Mouse (Mus musculus) mouse embryonic stem cell (cell line): ENCODE data around the gene Cygb.

Experiments
- in situ Hi-C, 2 experiments: fragments of 300-500 bp; cut with MboI; formaldehyde crosslinking; loops; 1 replicate in 1 of 2; 3 replicates in 1 of 2; pipeline ENCODE4 v1.14.3; 2019 to 2020; ENCODE audit warnings: low sequenced_read_pairs in 2 of 2, low pct_unique_long_range_greater_than_20kb in 1 of 2, mixed read lengths in 1 of 2; ENCODE audit not compliant: unreplicated experiment in 1 of 2

The Cygb gene

GRCm38 (mm10) chr11:116661291-116661947 lies 7.3 kb upstream of the Cygb start:
- in situ Hi-C loops: loop anchor here in 1 of 2 experiments (25.0 kb wide), 1 partner anchor 376 kb away; no protein-coding TSS in a partner anchor

GRCm38 (mm10) chr11:116660181-116660580 lies 6.1 kb upstream of the Cygb start:
- in situ Hi-C loops: loop anchor here in 1 of 2 experiments (25.0 kb wide), 1 partner anchor 377 kb away; no protein-coding TSS in a partner anchor

GRCm38 (mm10) chr11:116659027-116659621 lies 5.0 kb upstream of the Cygb start:
- in situ Hi-C loops: loop anchor here in 1 of 2 experiments (25.0 kb wide), 1 partner anchor 378 kb away; no protein-coding TSS in a partner anchor

- in situ Hi-C loops: loop anchor here in 1 of 2 experiments (25.0 kb wide), 1 partner anchor 379 kb away; no protein-coding TSS in a partner anchor
Measured at GRCm38 (mm10) chr11:116658238-116658637, 4.1 kb upstream of the Cygb start.

- in situ Hi-C loops: loop anchor here in 1 of 2 experiments (25.0 kb wide), 1 partner anchor 380 kb away; no protein-coding TSS in a partner anchor
Measured at GRCm38 (mm10) chr11:116657311-116658223, 3.5 kb upstream of the Cygb start.

- in situ Hi-C loops: loop anchor here in 1 of 2 experiments (25.0 kb wide), 1 partner anchor 381 kb away; no protein-coding TSS in a partner anchor
Measured at GRCm38 (mm10) chr11:116656348-116657191, 2.5 kb upstream of the Cygb start.

GRCm38 (mm10) chr11:116653709-116654221 lies 348 bp downstream of the Cygb start:
- in situ Hi-C loops: loop anchor here in 1 of 2 experiments (25.0 kb wide), 1 partner anchor 384 kb away; no protein-coding TSS in a partner anchor

GRCm38 (mm10) chr11:116653234-116653633 lies 879 bp downstream of the Cygb start, which contains the start of gene Prcd:
Gene Prcd, plus strand, starts transcription at chr11:116653534.
- in situ Hi-C loops: loop anchor here in 1 of 2 experiments (25.0 kb wide), 1 partner anchor 384 kb away; no protein-coding TSS in a partner anchor

GRCm38 (mm10) chr11:116652330-116653098 lies 1.6 kb downstream of the Cygb start:
- in situ Hi-C loops: loop anchor here in 1 of 2 experiments (25.0 kb wide), 1 partner anchor 385 kb away; no protein-coding TSS in a partner anchor

- in situ Hi-C loops: loop anchor here in 1 of 2 experiments (25.0 kb wide), 1 partner anchor 386 kb away; no protein-coding TSS in a partner anchor
Measured at GRCm38 (mm10) chr11:116651339-116651738, 2.8 kb downstream of the Cygb start.

- in situ Hi-C loops: loop anchor here in 1 of 2 experiments (25.0 kb wide), 1 partner anchor 386 kb away; no protein-coding TSS in a partner anchor
Measured at GRCm38 (mm10) chr11:116650811-116651210, 3.3 kb downstream of the Cygb start.

- in situ Hi-C loops: loop anchor here in 1 of 2 experiments (10.0 to 25.0 kb wide), 2 partner anchors 155 to 387 kb away; no protein-coding TSS in a partner anchor
Measured at GRCm38 (mm10) chr11:116649711-116650337, 4.3 kb downstream of the Cygb start.

GRCm38 (mm10) chr11:116648976-116649375 lies 5.1 kb downstream of the Cygb start:
- in situ Hi-C loops: loop anchor here in 1 of 2 experiments (10.0 kb wide), 1 partner anchor 156 kb away; no protein-coding TSS in a partner anchor

- in situ Hi-C loops: loop anchor here in 1 of 2 experiments (10.0 kb wide), 1 partner anchor 156 kb away; no protein-coding TSS in a partner anchor
Measured at GRCm38 (mm10) chr11:116648213-116648921, 5.7 kb downstream of the Cygb start.

- in situ Hi-C loops: loop anchor here in 1 of 2 experiments (10.0 kb wide), 1 partner anchor 157 kb away; no protein-coding TSS in a partner anchor
Measured at GRCm38 (mm10) chr11:116647340-116647991, 6.6 kb downstream of the Cygb start.
